Mouse (Mus musculus) naive thymus-derived CD4-positive, alpha-beta T cell, adult 5 months (primary cell): ENCODE measurements around the gene 9030624G23Rik. TPM values are rescaled to one million over a fixed set of nuclear protein-coding genes. Genes with fewer than 3 reads are reported as not detected.

Source experiments
- polyA plus RNA-seq: library from polyadenylated mRNA; unstranded; fragments of 100-300 nt; shearing (Covaris generic); gene quantifications from one replicate; pipeline ENCODE4 v1.2.1, GENCODE M21; 2017

The 9030624G23Rik gene
- polyA plus RNA-seq, result 0.26 TPM

DNA sequence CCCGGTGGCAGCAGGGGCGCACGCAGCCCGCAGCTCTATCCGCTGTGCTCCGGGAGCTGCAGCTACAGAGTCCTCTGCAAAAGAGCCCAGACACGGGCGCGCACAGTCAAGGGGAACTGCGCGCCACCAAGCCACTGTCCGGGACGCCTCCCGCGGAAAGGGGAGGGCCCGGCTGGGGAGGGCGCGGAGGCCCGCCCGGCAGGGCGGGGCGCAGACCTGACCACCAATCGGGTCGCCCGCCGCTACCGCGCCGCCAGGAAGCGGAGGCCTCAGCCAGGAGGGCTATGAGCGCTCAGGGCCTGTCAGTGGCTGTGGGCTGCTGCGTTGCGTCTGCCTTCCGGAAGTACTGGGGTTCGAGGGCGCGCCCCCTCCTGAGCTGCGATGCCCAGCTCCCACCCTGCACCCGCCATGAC, at the start of gene 9030624G23Rik:
9030624G23Rik (minus strand) TSS at position 139 of the 413 bp plus-strand sequence.

